Mouse (Mus musculus): Measurements from ENCODE around the gene Kirrel3. TPM values are rescaled to one million over a fixed set of nuclear protein-coding genes. Genes with fewer than 3 reads are reported as not detected.

Kirrel3 gene
- polyA plus RNA-seq, 1 experiment from 2014 or later: 1.3 TPM

DNA sequence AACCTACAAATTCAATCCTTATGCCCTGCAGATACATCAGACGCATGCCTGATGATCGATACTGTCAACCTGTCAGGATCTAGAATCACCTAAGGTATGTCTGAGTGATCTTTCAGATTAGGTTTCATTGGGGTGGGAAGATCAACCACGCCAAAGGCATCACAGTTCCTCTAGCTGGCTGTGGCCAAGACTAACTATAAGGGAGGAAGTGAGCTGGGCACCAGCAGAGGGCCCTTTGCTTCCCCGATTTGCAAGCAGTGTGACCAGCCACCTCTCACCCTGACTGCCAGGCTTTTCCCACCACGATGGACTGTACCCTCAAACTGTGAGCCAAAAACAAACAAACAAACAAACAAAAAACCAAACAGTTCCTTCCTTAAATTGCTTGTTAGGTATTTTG is 574.2 kb downstream of the Kirrel3 start:
- WGBS: 86% methylated on average over 5 of the region's 5 CpGs
- H3K27ac ChIP-seq (ENCODE audit: poor library complexity, severe bottlenecking): no peak overlapping the region
- no peaks in the 10 kb centered on the region for H3K9me3 ChIP-seq (replicated peaks)
- no peak overlapping the region for H3K4me3 ChIP-seq
- no peak overlapping the region for H3K4me2 ChIP-seq
- no peak for ATAC-seq (ENCODE audit: insufficient number of reproducible peaks, low FRiP score)
- 0 out of 2 replicates have a peak, but pooled peaks cover 5% of the 10 kb centered on the region for H3K36me3 ChIP-seq
- H3K27me3 ChIP-seq (replicated peaks): 0 out of 2 replicates have a peak, but pooled peaks cover 6% of the 10 kb centered on the region
- peaks cover 9% of the 10 kb centered on the region for H3K4me1 ChIP-seq (replicated peaks)
- no peak overlapping the region for H3K9ac ChIP-seq

DNA sequence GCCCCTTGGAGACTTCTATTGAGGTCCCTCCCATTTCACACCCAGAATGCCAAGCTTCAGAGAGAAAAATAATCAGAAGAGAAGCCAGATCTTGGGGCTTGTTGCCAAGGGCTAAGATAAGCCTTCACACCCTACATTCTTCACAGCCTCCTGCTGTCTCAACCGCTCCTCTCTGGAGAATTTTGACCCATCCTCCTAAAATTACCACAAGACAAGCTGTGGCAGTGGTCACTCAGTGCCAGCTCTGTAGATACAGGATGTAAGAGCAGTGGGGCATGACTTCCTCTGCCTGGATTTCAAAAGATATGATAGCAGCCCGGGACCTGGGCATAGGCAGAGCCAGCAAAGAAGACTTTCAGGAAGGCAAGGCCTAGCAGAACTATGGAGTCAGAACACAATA is 575.8 kb downstream of the Kirrel3 start:
- Histone ChIP-seq H3K36me3 (no peaks in the 10 kb centered on the region), H3K4me1 (replicated peaks) (peaks cover 9% of the 10 kb centered on the region), H3K9ac (no peak overlapping the region), H3K27me3 (replicated peaks) (no peaks in the 10 kb centered on the region), H3K4me2 (no peak overlapping the region), H3K4me3 (no peak overlapping the region), H3K27ac (ENCODE audit: poor library complexity, severe bottlenecking) (no peak overlapping the region), H3K9me3 (replicated peaks) (no peaks in the 10 kb centered on the region)
- 40% methylated on average over 2 of the region's 2 CpGs for WGBS
- no peak for ATAC-seq (ENCODE audit: insufficient number of reproducible peaks, low FRiP score)

Data from heart, embryonic 12.5 days (tissue).